Mouse (Mus musculus) brown adipose tissue, adult 24 weeks (tissue): ENCODE results near the gene Wfdc5. TPM values are rescaled to one million over a fixed set of nuclear protein-coding genes. Genes with fewer than 3 reads are reported as not detected.
"Not testable (repeated sequence)": the region's sequence is repeated elsewhere in the genome, so short reads cannot be mapped to it uniquely, and the experiment has no call there.

Experiments used
- H3K27ac ChIP-seq: fragments of 200-500 bp; replicated peaks from 2 replicates; pipeline ENCODE4 v1.5.1; 2012; ENCODE audit warnings: low read depth, mild to moderate bottlenecking, low read length
- H3K4me1 ChIP-seq: fragments of 200-500 bp; 2 replicates; pipeline ENCODE4 v1.6.1; 2012; ENCODE audit warnings: low read length, mixed read lengths; ENCODE audit not compliant: control insufficient read depth, insufficient read depth, insufficient read length
- H3K4me3 ChIP-seq: fragments of 200-500 bp; 2 replicates; pipeline ENCODE4 v1.5.1; 2012; ENCODE audit warnings: low read depth, mild to moderate bottlenecking, low read length, moderate library complexity; ENCODE audit not compliant: insufficient read depth
- polyA plus RNA-seq: library from polyadenylated mRNA; stranded (reverse); fragments of >200 nt; gene quantifications from 2 replicates; pipeline ENCODE4 v1.2.4, GENCODE M21; 2012; ENCODE audit not compliant: missing spikeins, insufficient read depth, insufficient read length

The Wfdc5 gene
- polyA plus RNA-seq = not detected in 2 replicates

- H3K4me1 ChIP-seq = no peaks in the 10 kb centered on the region
- H3K27ac ChIP-seq = no peak within 1 kb of the TSS
- no peak within 1 kb of the TSS for H3K4me3 ChIP-seq
These were observed at the start of gene Wfdc5 for GRCm38 (mm10) chr2:164182692-164183255. TSS of gene Wfdc5 (minus strand) at chr2:164182742.

DNA sequence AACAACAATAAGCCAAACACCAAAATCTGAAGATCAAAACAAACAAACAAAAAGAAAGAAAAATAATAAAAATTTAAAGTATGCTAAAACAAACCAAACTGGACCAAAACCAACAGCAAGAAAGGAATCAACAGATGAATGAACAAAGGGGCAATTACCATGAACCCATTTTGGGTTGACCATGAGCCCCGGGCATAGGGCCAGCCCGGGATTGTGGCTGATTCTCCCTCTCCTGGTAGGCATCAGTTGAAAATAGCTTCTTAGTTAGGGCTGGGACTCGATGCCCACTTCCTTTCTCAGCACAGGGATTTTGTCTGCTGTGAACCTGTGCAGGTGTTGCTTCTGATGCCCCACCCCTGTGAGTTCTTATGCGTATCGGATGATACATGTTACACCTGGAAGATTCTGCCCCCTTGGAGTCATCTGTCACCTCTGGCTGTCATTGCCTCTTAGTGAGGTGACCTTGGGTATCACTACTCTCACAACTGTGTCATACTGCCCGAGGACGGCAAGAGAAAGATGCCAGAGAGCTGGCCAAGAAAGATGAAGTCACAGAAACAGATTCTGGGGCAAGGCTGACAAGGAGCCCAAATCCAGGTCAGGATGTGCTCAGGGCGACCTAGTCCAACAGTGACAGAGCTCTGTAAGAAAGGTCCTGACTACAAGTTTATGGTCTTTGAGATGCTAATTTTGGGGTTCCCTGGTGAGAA, 46.0 kb upstream of the Wfdc5 start:
- H3K27ac ChIP-seq = no peak overlapping the region
- H3K4me1 ChIP-seq = no peaks in the 10 kb centered on the region
- H3K4me3 ChIP-seq = no peak overlapping the region

DNA sequence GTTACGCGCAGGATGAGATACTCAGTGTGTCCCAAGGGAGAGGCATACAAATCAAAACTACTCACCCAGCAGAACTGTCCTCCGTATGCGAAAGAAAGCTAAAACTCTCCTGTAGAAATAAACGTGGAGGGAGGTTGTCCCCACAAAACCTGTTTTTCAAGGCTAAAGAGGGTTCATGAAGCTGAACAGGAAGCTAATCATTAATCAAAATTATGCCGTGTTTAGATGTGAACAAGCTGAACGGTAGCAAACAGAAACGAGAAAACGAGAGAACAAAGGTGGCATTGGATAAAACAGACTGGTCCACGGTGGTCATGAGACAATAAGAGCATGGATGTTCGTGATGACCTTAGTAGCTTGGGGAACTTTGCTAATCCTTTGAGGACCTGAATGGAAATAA, 39.0 kb upstream of the Wfdc5 start, which contains the start of gene Wfdc15b:
Gene Wfdc15b, minus strand, starts transcription at position 139 of the 400 bp plus-strand sequence.
- H3K27ac ChIP-seq = no peak within 1 kb of the TSS
- no peak within 1 kb of the TSS for H3K4me3 ChIP-seq
- H3K4me1 ChIP-seq = no peaks in the 10 kb centered on the region

- Histone ChIP-seq H3K4me3 (no peak overlapping the region), H3K4me1 (no peaks in the 10 kb centered on the region), H3K27ac (no peak overlapping the region)
These were observed 36.8 kb upstream of the Wfdc5 start for GRCm38 (mm10) chr2:164219295-164219694.

DNA sequence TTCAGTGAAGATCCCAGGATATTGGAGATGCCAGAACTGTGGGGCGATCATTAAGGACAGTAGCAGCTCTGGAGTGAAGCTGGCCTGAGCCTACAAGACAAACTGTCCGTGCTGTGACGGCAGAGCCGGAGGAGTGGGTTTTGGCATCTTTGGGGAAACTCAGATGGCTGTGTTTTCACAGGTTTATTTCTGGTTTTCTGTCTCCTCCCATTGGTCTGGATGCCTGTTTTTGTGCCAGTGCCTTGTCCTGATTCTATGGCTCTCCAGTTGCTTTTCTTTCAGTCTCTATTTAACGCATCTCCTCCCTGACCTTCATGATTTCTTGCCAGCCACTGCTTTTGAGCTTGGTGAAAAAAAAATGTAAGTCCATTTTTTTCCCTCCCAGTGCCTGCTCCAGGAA, 30.2 kb upstream of the Wfdc5 start:
- no peak overlapping the region for H3K4me3 ChIP-seq
- no peak overlapping the region for H3K27ac ChIP-seq
- no peaks in the 10 kb centered on the region for H3K4me1 ChIP-seq

DNA sequence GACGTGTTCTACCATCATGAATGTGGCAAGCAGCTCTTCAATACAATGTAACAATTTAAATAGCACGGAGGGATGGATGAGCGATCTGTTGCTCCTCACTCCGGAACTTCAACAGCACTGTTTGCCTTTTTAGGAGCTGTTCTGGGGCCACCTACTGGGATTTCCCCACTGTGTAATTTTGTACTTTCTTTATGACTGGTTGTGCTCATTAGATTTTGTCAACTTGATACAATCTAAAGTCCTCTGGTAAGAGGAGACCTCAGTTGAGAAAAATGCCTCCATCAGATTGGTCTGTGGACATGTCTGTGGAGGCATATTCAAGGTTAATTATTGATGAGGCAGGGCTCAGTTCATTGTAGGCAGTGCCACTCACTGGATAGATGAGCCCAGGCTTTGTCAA, 28.4 kb upstream of the Wfdc5 start:
- Histone ChIP-seq H3K4me1 (no peaks in the 10 kb centered on the region), H3K27ac (no peak overlapping the region), H3K4me3 (no peak overlapping the region)

GRCm38 (mm10) chr2:164206676-164207075, 24.1 kb upstream of the Wfdc5 start:
- Histone ChIP-seq H3K4me3 (no peak overlapping the region), H3K4me1 (no peaks in the 10 kb centered on the region), H3K27ac (no peak overlapping the region)

DNA sequence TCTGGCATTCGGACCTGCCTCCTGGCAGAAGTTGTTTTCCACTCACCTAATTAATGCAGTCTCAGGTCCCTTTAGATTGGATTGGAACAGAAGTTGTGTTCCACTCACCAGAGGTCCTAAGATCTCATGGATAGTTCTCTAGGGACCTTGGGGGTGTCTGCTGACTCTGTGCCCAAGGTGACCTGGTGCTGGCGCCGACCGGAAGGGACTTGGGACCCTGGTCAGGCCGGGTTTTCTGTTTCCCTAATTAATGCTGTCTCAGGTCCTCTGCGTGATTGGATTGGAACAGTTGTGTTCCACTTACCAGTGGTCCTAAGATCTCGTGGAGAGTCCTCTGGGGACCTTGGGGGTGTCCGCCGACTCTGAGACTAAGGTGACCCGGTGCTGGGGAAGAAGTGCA, 23.5 kb upstream of the Wfdc5 start:
- not testable (repeated sequence) for H3K4me3 ChIP-seq, H3K27ac ChIP-seq

GRCm38 (mm10) chr2:164199626-164200327, 17.2 kb upstream of the Wfdc5 start, which contains the start of gene Wfdc15a:
TSS of gene Wfdc15a (minus strand) at chr2:164200130.
- Histone ChIP-seq H3K4me1 (no peaks in the 10 kb centered on the region), H3K27ac (no peak within 1 kb of the TSS), H3K4me3 (no peak within 1 kb of the TSS)

More for the DNA sequence above, 23.5 kb upstream of the Wfdc5 start:
- not testable (repeated sequence) for H3K4me1 ChIP-seq

- Histone ChIP-seq H3K27ac (no peak overlapping the region), H3K4me1 (no peaks in the 10 kb centered on the region), H3K4me3 (no peak overlapping the region)
These were observed 14.1 kb upstream of the Wfdc5 start for GRCm38 (mm10) chr2:164196700-164196990.

DNA sequence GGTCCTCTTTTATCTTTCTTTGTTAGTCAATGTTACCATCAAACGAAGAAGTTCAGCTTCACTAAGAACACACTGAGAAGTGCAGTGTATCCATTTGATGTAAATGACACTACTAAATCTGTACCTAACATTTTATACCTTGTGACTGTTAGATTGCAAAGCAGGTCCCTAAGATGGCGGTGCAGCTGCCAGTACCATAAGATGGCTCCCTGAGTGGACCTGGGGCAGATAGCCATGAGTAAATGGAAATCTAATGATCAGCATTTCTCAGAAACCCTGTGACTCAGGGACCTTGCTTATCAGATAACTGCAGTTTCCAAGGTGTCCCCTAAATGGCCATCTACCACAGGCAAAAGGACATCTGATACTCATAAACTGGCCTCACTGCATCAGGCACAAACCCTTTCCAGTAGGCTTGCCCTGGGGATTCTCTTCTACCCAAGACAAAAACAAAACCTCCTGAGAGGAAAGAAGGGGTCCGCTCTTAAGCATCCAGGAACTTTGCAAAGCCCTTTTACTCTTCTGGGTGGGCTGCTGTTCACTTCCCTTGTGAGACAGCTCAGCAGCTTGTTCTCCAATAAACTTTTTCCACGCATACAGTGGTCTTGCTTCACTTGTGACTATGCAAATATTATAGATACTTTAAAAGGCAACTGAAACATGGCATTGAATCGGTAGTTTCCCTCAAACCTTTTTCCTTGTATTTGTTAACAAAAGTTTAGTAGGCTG, 13.6 kb upstream of the Wfdc5 start:
- H3K4me3 ChIP-seq = no peak overlapping the region
- H3K4me1 ChIP-seq = no peaks in the 10 kb centered on the region
- H3K27ac ChIP-seq = no peak overlapping the region

- Histone ChIP-seq H3K27ac (no peak overlapping the region), H3K4me1 (no peaks in the 10 kb centered on the region), H3K4me3 (no peak overlapping the region)
These were observed 12.6 kb upstream of the Wfdc5 start for GRCm38 (mm10) chr2:164194959-164195630.

DNA sequence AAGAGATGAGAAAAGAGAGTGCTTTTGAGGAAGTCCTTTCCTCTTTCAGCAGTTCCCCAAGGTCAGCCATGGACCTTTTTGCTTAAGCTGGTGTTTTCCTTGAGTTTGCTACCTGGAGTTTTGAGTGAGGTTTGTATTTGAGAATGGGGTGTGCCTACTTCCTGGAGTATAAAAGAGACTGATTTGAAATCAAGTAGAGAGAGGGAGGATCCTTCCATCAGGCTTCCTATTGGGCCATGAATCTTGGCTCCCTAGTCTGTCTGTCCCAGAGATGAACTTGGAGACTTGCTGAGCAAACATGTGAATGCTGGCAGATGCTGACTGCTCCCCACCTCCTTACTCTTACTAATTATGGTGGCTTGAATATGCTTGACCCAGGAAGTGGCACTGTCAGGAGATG, 9.7 kb upstream of the Wfdc5 start:
- H3K4me1 ChIP-seq = no peaks in the 10 kb centered on the region
- no peak overlapping the region for H3K4me3 ChIP-seq
- no peak overlapping the region for H3K27ac ChIP-seq

DNA sequence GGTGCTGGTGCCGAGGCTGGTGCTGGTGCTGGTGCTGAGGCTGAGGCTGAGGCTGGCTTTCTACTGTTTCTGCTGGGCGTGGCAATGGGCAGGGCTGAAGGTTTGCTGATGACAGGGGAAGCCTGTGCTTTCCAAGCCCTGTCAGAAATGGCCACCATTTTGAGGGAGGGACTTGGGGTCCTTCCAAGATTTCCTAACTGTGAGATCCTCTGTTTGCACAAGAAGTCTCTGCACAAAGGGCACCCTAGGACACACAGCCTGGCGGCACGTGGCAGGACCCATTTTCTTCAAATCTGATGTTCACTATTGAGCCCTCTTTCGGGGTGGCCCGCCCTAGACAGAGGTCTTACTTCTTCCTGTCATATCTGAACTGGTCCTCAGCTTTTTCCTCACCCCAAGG, 8.0 kb upstream of the Wfdc5 start, which contains the start of gene Wfdc12:
Gene Wfdc12, minus strand, starts transcription at position 33 of the 400 bp plus-strand sequence.
- H3K4me3 ChIP-seq = no peak within 1 kb of the TSS
- no peaks in the 10 kb centered on the region for H3K4me1 ChIP-seq
- no peak within 1 kb of the TSS for H3K27ac ChIP-seq

DNA sequence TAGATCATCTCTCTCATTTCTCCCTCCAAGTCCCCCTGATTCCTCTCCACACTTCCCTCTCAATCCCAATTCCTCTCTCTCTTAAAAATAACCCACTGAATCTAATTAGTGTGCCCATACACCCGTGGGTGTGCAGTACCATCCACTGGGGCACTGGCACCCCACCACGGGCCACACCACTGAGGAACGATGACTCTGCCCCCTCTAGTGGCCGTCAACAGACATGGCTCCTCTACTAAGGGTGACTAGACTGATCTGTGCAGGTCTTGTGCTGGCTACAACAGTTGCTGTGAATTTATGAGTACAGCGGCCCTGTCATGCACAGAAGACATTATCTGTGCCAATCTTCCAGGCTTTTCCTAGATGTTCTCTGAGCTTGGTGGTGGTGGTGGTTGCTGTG, 6.2 kb upstream of the Wfdc5 start:
- Histone ChIP-seq H3K4me3 (no peak overlapping the region), H3K27ac (no peak overlapping the region), H3K4me1 (no peaks in the 10 kb centered on the region)
